Mouse (Mus musculus) layer of hippocampus, adult 9-10 months (tissue): ENCODE results near the gene Plxdc1.

Experiments used
- DNase-seq: peaks from one replicate; pipeline ENCODE4 v3.0.0; 2022; ENCODE audit warnings: low spot score

The Plxdc1 gene

DNA sequence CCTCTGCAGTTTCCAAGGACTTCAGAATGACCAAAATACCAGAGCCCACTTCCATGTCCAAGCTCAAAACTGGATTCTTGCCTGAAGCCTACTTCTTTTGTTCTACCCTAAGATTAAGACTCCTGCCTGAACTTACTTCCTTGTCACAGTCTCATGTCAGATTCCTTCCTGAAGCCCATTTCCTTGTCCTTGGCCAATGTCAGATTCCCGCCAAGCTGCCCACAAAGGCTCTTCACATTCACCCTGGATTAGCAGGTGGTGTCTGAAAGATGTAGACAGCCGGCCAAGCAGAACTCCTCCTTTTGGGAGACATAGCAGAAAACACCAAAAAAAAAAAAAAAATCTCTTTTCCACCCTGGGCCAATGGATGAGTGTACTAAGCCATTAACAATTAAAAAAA, 70.8 kb downstream of the Plxdc1 start:
- DNase-seq, result no peak

DNA sequence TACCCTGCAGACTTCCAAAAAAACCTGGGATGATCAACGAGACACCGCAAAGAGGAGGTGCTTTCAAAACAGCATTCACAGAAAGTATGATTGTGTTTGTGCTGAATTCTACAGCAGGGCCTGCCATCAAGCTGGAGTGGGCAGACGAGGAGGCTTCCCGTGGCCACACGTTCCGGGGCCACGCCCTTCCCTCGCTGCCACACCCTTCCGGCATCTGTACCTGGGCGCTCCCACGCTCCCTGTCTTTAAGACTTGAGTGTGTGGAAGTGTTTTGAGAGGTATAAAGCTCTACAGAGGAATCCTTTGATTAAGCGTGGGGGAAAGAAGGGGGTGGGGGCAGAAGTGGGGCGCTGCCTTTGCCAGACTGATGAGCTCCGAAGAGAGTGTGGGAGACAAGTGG, 73.1 kb downstream of the Plxdc1 start:
- no peak for DNase-seq

DNA sequence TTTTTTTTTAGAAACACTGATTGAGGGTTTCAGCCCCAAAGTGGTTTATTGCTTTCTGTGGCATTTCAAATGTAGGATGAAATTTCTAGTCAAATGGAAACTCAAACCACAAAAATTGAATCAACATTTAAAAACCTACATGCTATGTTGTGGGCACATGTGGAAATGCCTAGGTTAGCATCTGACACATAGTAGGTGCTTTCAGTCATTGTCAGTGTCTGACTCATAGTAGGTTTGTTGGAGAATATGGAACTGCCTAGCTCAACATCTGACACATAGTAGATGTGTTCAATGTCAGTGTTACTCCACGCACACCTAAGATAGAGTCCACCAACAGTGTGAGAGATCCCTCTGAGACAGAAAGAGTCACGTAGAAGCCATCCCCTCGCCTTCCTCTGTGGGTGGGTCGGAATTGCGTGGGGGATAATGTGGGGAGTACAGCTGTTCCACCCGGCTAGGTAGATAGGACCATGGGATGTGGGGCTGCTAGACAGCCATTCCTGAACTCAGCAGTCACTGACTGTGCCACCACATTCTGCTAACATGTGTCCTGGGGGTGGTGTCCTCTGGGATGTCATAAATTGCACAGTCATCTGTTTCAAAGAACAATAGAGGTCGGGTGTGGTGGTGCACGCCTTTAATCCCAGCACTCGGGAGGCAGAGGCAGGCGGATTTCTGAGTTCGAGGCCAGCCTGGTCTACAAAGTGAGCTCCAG, 77.5 kb downstream of the Plxdc1 start:
- DNase-seq, result no peak

DNA sequence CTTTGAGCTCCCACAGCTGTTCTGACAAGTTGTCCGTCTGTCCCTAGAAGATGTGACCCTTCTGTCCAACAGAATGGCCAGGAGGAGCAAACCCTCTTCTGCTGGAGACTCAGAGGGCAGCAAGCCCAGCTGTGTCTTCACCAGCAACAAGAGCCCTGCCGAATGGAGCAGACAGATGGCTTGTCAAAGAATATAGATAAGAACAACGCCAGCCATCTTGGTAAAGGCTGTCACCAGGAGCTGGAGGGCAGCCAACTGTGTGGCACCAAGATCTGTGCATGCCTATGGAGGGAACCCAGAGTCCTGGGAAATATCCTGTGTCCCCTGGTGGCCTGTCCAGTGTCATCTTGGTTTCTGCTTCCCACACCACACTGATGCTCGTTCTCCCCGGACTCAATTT, 78.3 kb downstream of the Plxdc1 start:
- no peak for DNase-seq

DNA sequence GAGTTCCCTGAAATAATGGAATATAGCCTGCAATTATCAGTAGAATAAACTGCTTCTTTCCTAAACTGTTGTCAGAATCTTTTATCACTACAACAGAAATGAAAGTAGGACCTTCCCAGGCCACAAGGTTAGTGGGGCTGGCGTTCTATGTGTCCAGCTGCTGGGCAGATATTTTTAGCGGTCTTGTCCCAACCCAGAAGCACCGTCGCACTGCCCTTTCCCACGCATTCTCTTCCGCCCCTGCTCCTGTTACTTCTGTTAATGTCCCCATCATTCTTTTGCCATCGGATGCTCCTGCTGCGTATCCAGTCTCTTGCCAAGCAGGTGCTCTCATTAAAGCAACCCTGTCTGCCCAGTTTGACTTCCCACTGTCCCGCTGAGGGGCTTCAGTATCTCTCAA, 79.3 kb downstream of the Plxdc1 start:
- no peak for DNase-seq

DNA sequence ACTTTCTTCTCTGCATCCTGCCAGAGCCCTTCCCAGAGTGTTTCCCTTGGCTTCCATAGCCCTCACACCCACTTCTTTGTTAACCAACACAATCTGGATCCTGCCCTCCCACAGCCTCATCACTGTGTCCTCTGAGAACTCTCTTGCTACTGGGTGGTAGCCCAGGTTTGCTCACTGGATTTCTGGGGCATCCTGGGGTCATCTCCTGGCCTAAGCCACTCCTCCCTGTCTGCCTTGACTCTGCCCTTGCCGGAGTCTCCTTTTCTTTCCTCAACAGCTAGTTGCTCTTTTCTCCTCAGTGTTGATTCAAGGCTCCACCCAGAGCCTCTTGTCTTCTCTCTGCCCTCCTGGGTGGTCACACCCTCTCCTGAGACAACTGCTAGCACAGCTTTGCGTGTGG, 80.3 kb downstream of the Plxdc1 start:
- no peak for DNase-seq

DNA sequence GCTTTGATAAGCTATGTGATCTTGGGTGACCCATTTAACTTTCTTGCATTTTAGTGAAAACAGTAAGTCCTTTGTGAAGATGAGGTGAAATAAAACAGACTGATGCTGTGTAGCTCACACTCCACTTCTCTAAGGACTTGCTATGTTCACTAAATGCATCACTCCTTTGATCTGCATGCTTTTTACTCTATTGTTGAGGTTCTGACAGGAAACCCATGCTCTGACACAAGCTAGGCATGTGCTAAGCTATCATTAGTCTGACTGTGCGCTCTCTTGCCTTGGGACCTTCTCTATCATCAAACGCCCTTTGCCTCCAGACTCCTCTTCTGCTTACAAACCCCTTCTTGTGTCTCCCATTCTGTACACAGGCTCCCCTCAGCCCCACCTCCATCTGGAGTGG, 80.7 kb downstream of the Plxdc1 start:
- DNase-seq, result no peak

DNA sequence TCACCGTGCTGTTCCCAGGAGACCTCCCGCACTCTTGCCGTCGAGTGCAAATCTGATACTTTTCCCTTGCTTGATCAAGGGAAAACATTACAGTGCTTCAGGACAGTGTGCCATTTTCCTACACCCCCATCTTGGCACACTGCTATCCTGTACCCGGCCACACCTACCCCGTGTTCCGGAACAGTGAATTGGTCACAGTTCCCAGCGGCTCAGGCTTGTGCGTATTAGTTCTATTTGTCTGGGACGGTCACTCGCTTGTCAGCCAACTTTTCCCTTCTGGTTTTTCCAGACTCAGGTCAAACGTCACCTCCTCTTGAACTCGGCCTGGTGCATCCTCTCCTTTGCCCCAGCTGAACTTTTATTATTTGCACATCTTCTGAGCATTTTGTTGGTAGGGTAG, 81.4 kb downstream of the Plxdc1 start:
- DNase-seq, result no peak

DNA sequence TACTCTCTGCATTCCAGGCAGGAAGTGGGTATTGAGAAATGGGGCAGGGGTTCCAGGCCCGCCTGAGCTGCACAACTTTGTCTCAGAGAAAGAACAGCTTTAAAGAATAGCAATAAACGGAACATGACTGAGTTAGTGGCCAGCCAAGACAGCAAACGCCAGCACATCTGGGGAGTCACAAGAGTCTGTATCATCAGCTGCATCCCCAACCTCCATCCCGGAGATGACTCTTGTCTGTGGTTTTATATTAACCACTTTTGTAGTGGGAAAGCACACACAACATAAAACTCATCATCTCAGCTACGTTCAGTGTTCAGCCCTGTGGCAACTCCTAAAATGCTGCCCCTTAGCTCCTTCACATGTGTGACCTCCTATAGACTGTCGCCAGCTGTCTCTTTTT, 84.4 kb downstream of the Plxdc1 start:
- DNase-seq, result no peak

DNA sequence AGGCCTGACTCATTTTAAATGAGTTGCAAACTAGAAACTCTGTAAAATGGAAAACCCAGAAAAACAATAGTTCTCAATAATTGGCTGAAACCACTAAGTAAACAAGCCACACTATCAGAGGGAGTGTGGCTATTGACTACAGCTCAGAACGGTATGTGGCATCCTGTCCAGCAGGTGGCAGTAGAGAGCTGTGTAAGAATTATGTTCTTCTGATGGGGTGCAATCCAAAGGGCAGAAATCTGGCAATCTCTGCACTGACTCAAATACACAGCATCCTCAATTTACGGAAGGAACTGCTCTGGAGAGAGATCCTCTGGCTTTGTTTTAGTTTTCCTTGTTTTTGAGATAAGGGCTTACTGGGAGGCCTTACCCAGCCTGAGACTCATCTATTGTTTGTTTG, 86.4 kb downstream of the Plxdc1 start:
- DNase-seq, result peak; percentile 83

DNA sequence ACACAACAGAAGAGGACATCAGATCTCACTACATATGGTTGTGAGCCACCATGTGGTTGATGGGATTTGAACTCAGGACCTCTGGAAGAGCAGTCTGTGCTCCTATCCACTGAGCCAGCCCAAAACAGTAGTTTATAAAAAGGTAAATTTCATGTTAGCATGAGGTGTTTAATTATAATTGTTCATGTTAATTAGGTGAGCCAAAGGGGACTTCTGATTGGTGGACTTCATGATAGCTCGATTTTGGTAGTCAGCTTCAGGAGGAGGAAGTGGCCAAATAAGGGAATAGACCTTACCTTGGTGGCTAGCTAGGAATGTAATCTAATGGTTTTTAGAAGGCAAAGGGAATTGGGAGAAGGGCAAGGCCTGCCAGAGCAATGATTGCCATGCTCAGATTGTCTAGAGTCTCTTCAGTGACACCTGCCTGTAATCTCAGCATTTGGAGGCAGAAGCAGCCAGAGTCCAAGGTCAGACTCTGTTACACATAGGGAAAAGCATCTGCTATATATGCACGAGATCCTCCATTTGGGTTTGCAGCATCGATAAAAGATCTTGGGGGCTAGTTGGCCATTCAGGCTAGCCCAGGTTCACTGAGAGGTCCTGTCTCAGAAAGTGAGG, 88.6 kb downstream of the Plxdc1 start:
- DNase-seq, result no peak

DNA sequence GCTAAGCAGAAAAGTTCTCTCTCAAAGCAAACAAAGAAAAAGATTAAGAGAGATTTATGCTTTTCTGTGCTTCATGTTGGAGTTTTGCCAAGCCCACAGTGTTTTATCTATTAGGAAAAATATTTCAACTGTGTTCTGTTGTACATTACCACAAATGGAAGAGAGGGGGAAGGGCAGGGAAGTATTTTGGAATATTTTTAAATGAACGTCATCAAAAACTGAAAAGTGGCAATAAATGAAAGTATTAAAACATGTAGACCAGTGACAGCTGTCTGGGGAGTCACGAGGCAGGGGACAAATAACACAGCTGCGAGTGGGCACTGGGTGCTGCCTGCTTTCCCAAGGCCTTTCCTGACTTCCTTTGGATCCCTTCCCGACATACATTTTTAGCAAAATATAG, 89.6 kb downstream of the Plxdc1 start:
- no peak for DNase-seq

DNA sequence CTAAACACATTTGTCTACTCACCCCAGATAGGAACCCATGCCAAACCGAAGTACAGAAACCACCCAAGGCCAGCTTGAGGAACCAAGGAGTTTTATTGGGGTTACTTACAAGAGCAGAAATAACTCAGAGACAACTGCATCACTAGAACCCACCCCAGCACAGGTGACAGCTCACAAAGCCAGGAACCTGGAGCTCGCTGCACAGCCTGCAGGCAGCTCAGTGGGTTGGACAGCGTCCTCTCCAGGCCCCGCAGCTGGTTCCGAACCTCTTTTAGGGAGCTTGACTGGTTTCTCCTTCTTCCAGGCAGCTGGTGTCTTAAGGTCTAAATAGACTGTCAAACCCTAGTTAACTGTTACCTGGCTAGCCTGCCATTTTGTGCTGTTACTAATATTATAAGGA, 94.4 kb downstream of the Plxdc1 start:
- DNase-seq, result no peak

DNA sequence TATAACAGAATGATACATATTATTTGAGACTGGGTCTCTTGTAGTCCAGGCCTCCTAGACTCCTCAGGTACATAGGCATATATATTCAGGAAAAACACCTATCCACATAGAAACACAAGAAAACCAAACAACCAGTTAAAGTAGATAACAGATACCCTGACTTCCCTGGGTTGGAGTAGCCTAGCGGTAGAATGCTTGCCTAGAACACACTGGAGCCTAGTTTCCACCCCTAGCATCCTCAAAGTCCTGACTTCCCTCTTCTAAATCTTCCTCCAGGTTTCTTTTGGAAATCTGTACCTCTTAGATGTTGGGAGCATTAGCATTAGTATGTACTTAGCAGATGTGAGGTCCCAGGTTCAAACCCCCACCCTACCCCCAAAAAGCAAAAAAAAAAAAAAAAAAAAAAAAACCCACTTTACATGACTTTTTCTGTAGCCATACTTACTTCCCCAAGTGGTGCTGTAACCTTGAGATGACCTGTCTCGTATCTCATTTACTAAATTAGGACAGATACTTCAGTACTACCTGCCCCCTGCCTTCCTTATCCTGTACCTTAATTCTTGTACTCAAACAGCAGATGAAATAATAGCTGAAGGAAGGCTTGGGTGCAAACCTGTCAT, 100.8 kb downstream of the Plxdc1 start:
- DNase-seq, result no peak

DNA sequence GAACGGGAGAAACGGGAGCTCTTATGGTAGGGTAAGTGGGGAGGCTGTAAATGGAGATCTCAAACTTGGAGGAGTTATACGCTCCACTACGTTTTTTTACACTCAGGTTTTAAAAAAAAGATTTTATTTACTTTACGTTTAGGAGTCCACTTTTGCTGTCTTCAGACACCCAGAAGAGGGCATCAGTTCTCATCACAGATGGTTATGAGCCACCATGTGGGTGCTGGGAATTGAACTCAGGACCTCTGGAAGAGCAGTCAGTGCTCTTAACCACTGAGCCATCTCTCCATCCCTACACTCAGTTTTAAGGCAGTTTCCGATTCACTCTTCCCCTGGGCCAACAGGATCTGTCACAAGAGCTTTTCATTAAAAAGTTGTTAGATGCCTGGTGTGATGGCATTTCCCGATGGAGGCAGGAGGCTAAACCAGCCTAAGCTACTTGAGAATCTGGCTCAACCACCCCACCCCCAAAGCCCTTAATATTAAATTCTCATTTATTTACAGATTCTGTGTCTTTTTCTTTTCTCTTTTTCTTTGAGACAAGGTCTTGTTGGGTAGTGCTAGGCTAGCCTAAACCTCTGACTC, 101.6 kb downstream of the Plxdc1 start:
- DNase-seq, result no peak

DNA sequence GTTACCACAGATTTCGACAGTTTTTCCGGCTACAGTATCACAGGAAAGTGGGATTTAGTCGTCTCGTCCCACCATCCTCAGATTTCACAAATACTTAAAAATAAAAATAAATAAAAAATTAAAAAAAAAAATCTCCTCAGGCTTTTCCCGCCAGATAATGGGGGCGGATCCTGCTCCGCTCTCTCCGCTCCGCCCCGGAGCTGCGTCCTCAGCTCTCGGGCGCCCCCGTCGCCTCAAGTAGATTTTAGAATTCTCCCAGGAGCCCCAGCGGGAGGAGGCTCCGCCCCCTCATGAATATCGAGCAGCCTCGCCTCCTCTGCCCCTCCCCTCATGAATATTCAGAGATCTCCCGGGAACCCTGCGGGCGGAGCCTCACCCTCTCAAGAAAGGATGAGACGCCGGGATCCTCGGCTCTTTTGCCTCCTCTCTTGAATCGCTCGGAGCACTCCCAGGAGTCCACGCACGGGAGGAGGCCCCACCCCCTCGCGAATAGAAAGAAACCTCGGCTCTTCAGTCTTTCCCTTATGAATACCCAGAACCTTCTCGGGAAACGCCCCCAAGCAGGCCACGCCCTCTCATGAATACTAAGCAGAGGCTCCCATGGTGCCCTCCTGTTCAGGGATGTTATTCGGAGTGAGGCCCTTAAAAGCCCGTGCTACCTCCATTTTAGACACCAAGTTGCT, 102.2 kb downstream of the Plxdc1 start, which contains the start of gene Fbxo47:
TSS of gene Fbxo47 (minus strand) at position 237 of the 683 bp plus-strand sequence.
- DNase-seq, result peak; percentile 89

DNA sequence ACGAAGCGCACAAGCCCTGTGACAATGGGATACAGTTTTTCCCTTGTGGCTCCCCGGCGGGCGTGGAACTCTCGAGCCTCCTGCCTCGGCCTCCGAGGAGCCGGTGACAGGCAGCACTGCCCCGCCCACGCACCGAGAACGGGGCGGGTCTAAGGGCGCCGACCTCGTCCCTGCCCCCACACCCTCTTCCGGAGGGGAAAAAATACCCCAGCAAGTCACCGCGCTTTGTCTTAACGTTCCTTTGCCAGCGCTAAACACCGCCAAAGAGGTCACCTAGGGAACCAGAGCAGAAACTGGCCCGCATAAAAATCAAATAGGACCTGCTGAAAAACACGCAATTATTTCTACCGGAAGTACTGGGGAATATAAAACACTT, 102.7 kb downstream of the Plxdc1 start:
- peak; percentile 22 for DNase-seq

DNA sequence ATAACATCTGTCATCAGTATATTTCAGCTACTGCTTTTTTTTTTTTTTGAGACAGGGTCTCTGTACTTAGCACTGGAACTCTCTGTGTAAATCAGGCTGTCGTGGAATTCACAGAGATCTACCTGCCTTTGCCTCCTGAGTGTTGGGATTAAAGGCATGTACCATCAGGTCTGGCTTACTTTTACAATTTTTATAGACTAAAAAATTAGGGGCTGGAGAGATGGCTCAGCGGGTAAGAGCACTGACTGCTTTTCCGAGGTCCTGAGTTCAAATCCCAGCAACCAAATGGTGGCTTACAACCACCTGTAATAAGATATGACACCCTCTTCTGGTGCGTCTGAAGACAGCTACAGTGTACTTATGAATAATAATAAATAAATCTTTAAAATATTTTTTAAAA, 105.9 kb downstream of the Plxdc1 start:
- no peak for DNase-seq

DNA sequence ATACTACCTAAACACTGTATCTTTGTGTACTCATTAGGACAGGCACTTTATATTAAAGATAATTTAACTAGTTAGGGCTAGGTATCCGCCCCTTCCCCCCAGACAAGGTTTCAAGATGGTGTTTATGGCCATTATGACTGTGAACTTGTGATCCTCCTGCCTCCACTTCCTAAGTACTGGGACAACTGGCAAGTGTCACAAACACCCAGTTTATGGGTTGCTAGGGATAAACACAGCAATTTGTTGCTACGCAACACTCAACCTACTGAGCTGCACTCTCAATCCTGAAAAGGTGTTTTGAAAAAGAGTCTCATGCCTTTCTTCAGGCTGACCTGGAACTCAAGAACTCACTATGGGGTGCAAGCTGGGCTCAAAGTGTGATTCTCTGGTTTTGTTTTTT, 108.9 kb downstream of the Plxdc1 start:
- DNase-seq, result no peak

DNA sequence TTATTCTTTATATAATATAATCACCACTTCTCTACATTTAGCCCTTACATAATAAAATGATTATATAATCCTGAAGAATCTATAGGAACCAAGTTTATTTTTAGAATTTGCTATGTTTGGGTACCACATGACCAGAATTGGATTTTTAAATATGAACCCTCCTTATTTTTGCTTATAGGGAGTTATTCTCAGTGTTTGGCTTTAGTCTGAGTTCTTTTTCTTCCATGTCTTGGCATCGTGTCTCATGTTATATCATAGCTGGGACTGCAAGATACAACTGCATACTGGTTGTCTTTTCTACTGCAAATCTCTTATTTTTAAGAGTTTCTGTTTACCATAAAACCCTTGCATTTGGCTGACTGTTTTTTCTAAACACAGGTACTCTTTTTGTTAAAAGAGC, 111.8 kb downstream of the Plxdc1 start:
- no peak for DNase-seq
